Mouse (Mus musculus): Measurements from ENCODE around the gene Sergef. TPM values are rescaled to one million over a fixed set of nuclear protein-coding genes. Genes with fewer than 3 reads are reported as not detected.
"Not testable (repeated sequence)": the region's sequence is repeated elsewhere in the genome, so short reads cannot be mapped to it uniquely, and the experiment has no call there.

Gene Sergef
- polyA plus RNA-seq, 1 experiment from 2014 or later, result 13.4 TPM

DNA sequence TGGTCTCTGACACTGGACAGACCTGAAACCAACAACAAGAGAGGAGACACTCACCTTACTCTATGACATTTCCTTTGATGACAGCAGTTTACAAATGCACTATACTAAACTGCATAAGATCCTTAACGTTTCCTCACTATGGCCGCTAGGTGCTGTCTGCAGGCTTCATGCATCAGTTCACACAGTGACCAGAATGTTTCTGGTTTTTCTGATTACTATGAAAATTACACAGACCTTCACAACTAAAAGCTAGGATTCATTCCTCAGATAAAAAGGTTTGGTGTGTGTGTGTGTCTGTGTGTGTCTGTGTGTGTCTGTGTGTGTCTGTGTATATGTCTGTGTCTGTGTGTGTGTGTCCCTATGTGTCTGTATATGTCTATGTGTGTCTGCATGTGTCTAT lies 63.7 kb downstream of the Sergef start:
- H3K27me3 ChIP-seq, result no peaks in the 10 kb centered on the region
- DNase-seq (ENCODE audit: low read depth, low spot score) (no peak), ATAC-seq (no peak)
- in situ Hi-C loops (cut with MboI; ENCODE audit: low pct_unique_long_range_greater_than_20kb), result no loop called here
- POLR2A ChIA-PET, result interaction anchor here (0.6 kb wide), 1 partner anchor 118 kb away, joined by 3 read pairs; no protein-coding TSS in a partner anchor
- no peak for TF ChIP-seq CTCF (IDR thresholded peaks at IDR 0.05)
- CTCF ChIA-PET, result interaction anchor here (1.0 kb wide), 1 partner anchor 11 kb away, joined by 4 read pairs; no protein-coding TSS in a partner anchor

DNA sequence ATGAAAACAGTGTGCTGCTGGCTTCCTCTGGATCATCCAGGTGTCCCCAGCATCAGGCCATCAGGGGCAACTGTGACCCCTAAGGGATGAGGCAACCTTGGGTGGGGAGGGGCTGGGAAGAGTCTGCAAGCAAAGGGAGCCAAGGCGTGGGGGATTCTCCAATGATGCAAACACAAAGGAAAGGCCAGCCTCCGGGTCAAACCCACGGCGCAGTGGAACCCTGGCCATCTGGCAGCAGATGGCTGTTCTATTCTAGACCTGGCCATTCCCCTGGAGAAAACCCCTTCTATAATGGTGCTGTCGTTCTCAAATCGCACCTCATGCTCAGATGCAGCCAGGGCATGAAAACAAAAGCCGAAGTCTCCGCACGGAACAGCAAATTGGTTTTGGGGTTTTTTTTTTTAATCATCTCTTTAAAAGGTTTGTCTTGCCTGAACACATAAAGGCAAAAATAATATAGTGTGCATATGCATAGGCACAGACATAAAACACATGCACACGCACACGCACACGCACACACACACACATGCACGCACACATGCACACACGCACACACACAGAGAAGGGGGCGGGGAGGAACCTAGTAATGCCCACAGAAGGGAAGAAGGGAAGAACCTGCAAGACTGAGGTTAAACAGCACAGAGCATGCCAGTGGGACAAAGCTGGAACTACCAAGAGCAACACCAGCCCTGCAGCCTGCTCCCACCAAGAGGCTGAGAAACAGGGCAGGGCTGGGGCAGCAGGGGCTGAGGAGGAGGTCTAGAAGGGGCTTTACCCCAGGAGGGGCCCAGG lies 66.6 kb downstream of the Sergef start:
- no peaks in the 10 kb centered on the region for H3K27me3 ChIP-seq
- TF ChIP-seq CTCF (IDR thresholded peaks at IDR 0.05), result no peak
- POLR2A ChIA-PET, result interaction anchor here (0.6 kb wide), 1 partner anchor 183 kb away, joined by 4 read pairs; no protein-coding TSS in a partner anchor
- in situ Hi-C loops (cut with MboI; ENCODE audit: low pct_unique_long_range_greater_than_20kb), result no loop called here
- CTCF ChIA-PET, result no interaction called here
- DNase-seq (ENCODE audit: low read depth, low spot score), result no peak
- ATAC-seq, result no peak

DNA sequence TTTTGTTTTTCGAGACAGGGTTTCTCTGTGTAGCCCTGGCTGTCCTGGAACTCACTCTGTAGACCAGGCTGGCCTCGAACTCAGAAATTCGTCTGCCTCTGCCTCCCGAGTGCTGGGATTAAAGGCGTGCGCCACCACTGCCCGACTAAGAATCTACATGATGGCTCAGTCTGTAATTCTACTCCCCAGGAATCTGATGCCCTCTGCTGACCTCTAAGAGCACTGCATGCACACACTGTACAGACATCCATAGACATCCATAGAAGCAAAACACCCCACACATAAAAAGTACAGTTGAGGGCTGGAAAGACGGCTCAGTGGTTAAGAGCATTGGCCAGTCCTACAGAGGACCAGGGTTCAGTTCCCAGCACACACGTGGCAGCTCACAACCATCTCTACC lies 70.1 kb downstream of the Sergef start:
- DNase-seq (ENCODE audit: low read depth, low spot score); POLR2A ChIA-PET; ATAC-seq; H3K27me3 ChIP-seq: not testable (repeated sequence)
- in situ Hi-C loops (cut with MboI; ENCODE audit: low pct_unique_long_range_greater_than_20kb), result loop anchor here (10.0 kb wide), 1 partner anchor 175 kb away; the partner anchor contains the start of gene Kcnc1
- TF ChIP-seq CTCF (IDR thresholded peaks at IDR 0.05), result peak; percentile 58
- CTCF ChIA-PET, result interaction anchor here (1.1 to 1.3 kb wide), 2 partner anchors 10 to 177 kb away, joined by 4 to 5 read pairs; no protein-coding TSS in a partner anchor

DNA sequence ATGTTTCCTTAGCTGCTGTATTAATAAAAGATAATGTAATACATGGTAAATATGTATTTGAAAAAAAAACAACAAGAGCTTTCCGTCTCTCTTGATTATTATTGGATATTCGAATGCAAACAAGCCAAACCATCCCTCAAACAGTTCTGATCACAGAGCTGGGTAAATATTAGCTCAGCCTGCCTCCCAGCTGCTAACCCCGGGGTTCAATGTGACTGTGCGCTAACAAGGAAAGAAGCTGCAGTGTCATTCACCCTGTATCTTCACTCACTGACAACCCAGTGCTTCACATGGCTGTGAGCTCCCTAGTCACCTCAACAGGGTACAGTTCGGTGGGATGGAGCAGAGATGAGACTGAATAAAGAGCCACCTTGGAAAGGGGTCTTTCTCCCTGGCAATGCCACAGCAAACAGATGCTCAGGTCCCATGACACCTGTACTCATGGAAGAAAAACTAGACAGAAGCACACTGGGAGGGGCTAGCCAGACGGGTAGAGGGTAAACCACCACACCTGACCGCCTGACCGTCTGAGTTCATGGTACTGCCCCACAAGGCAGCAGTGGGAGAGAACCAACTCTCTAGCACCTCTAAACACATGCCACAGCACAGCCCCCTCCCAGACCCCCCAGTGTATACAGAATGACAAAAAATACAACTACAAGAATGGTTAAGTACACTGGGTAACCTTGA lies 73.1 kb downstream of the Sergef start:
- no peaks in the 10 kb centered on the region for H3K27me3 ChIP-seq
- no peak for DNase-seq (ENCODE audit: low read depth, low spot score)
- POLR2A ChIA-PET, result interaction anchor here (0.9 kb wide), 1 partner anchor 441 kb away, joined by 3 read pairs; no protein-coding TSS in a partner anchor
- no peak for ATAC-seq
- no peak for TF ChIP-seq CTCF (IDR thresholded peaks at IDR 0.05)
- CTCF ChIA-PET, result interaction anchor here (1.1 to 1.3 kb wide), 2 partner anchors 12 to 17 kb away, joined by 4 read pairs; no protein-coding TSS in a partner anchor
- in situ Hi-C loops (cut with MboI; ENCODE audit: low pct_unique_long_range_greater_than_20kb), result loop anchor here (10.0 kb wide), 1 partner anchor 172 kb away; the partner anchor contains the start of gene Kcnc1

DNA sequence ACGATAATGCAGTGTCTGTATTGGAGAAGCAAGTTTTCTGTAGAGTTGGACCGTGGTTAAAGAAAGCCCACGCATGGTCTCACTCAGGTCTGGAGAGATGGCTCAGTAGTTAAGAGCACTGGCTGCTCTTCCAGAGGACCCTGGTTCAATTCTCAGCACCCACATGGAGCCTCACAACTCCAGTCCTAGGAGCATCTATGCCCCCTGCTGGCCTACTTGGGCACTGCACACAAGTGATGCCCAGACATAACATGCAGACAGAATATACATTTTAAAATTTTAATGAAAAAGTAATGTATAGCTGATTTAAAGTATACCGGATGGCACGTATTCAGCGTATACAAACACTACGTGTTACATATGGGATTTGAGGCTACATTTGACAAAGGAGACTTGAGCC lies 74.2 kb downstream of the Sergef start:
- no peak for ATAC-seq
- ChIA-PET POLR2A (interaction anchor here (0.9 kb wide), 1 partner anchor 440 kb away, joined by 3 read pairs; no protein-coding TSS in a partner anchor), CTCF (interaction anchor here (1.1 kb wide), 1 partner anchor 13 kb away, joined by 4 read pairs; no protein-coding TSS in a partner anchor)
- H3K27me3 ChIP-seq, result no peaks in the 10 kb centered on the region
- DNase-seq (ENCODE audit: low read depth, low spot score), result no peak
- in situ Hi-C loops (cut with MboI; ENCODE audit: low pct_unique_long_range_greater_than_20kb), result loop anchor here (10.0 kb wide), 1 partner anchor 171 kb away; the partner anchor contains the start of gene Kcnc1
- TF ChIP-seq CTCF (IDR thresholded peaks at IDR 0.05), result peak; percentile 39

DNA sequence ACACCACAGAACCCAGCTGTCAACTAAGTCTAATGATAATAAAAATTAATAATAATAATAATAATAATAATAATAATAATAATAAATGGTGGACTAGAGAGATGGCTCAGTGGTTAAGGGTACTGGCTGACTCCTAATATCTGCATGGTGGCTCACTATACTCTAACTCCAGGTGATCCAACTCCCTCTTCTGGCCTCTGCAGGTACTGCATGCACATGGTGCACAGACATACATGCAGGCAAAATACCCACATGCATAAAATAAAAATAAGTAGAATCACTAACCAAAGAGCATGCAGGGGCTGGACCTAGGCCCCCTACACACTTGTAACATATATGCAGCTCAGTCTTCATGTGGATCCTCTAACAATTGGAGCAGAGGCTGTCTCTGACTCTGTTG lies 75.8 kb downstream of the Sergef start:
- no peak for DNase-seq (ENCODE audit: low read depth, low spot score)
- ATAC-seq, result no peak
- ChIA-PET CTCF (interaction anchor here (1.0 kb wide), 1 partner anchor 170 kb away, joined by 3 read pairs; no protein-coding TSS in a partner anchor), POLR2A (no interaction called here)
- no peak for TF ChIP-seq CTCF (IDR thresholded peaks at IDR 0.05)
- in situ Hi-C loops (cut with MboI; ENCODE audit: low pct_unique_long_range_greater_than_20kb), result loop anchor here (10.0 kb wide), 1 partner anchor 169 kb away; the partner anchor contains the start of gene Kcnc1
- H3K27me3 ChIP-seq, result no peaks in the 10 kb centered on the region

DNA sequence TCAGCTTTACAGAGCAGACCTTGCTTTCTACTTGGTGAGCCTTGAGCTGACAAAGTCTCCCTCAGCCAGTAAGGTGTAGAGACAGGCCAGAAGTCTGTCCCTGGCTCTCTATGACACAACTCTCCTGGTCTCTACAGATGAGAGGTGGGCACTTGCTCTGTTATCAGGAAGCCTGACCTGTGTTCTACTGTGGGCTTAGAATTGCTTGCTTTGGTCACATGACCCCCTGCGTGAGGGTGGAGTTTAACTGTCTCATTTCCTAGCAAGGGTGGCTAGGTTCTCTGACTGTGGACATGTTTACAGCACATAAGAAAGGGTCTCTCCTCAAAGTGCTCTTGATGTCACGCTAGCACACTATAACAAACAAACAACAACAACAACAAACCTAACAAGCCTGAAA lies 79.5 kb downstream of the Sergef start:
- H3K27me3 ChIP-seq, result no peaks in the 10 kb centered on the region
- TF ChIP-seq CTCF (IDR thresholded peaks at IDR 0.05), result no peak
- ATAC-seq (no peak), DNase-seq (ENCODE audit: low read depth, low spot score) (no peak)
- ChIA-PET CTCF (interaction anchor here (1.6 to 1.7 kb wide), 2 partner anchors 9 to 10 kb away, joined by 4 to 5 read pairs; no protein-coding TSS in a partner anchor), POLR2A (no interaction called here)
- in situ Hi-C loops (cut with MboI; ENCODE audit: low pct_unique_long_range_greater_than_20kb), result loop anchor here (10.0 kb wide), 1 partner anchor 165 kb away; the partner anchor contains the start of gene Kcnc1

DNA sequence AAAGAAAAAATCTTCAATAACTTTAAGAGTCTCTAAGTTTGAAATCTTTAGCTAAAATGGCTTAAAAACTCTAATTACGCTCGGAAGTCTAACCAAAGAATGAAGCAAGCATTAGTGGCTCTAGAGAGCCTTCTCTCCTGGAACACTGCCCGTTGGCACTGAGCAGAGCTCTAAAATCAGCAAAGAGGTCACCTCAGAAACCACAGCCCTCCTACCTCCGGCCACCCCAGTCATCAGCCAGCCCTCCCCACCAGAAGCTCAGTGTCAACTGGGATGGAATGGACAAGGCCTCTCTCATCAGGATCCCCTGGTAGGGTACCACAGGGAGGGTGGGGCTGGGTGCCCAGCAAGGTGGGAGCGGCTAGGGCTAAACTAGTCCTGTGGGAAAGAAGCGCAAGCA lies 80.0 kb downstream of the Sergef start:
- DNase-seq (ENCODE audit: low read depth, low spot score), result peak; percentile 54
- peak; percentile 75 for ATAC-seq
- ChIA-PET POLR2A (no interaction called here), CTCF (interaction anchor here (1.6 to 1.7 kb wide), 2 partner anchors 9 to 10 kb away, joined by 4 to 5 read pairs; no protein-coding TSS in a partner anchor)
- in situ Hi-C loops (cut with MboI; ENCODE audit: low pct_unique_long_range_greater_than_20kb), result loop anchor here (10.0 kb wide), 1 partner anchor 165 kb away; the partner anchor contains the start of gene Kcnc1
- no peak for TF ChIP-seq CTCF (IDR thresholded peaks at IDR 0.05)
- no peaks in the 10 kb centered on the region for H3K27me3 ChIP-seq

DNA sequence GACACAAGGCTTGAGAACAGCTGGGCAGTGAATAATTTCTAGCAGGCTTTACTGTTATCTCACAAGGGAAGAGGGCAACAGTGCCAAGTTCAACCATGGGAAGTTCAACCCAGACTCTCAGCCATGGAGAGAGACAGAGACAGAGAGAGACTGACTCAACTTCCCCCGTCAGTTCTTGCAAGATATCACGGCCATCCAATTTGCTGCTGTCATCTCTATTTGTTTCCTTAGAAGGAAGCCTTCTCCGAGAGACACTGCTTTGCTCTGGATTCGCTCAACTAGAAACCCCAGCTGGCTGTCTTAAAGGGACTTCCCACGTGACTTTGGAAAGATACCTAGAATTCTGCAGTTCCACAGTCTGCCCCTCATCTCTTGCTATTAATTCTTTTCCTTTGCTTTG lies 80.6 kb downstream of the Sergef start:
- no peak for TF ChIP-seq CTCF (IDR thresholded peaks at IDR 0.05)
- H3K27me3 ChIP-seq, result no peaks in the 10 kb centered on the region
- CTCF ChIA-PET, result interaction anchor here (1.6 to 1.7 kb wide), 2 partner anchors 8 to 11 kb away, joined by 4 to 5 read pairs; no protein-coding TSS in a partner anchor
- DNase-seq (ENCODE audit: low read depth, low spot score), result no peak
- in situ Hi-C loops (cut with MboI; ENCODE audit: low pct_unique_long_range_greater_than_20kb), result no loop called here
- POLR2A ChIA-PET, result no interaction called here
- ATAC-seq, result no peak

DNA sequence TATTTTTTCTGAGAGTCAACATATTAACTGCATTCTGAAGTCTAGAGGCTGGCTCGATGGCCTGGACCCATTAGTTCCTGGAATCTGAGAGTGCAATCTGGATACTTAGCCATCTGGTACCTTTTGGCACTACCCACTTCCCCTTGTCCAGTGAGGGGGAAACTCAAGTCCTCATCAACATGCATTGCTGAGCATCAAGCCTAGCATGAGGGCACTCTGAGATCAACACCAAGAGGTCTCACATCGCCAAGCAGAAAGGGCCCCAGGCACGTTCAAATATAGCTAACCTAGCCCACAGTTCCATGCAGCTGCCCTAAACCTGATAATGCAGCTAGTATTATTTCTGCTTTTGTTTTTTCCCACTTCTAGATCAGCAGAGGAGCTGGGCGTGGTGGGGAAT lies 81.6 kb downstream of the Sergef start:
- TF ChIP-seq CTCF (IDR thresholded peaks at IDR 0.05), result no peak
- CTCF ChIA-PET, result no interaction called here
- DNase-seq (ENCODE audit: low read depth, low spot score) (no peak), ATAC-seq (no peak)
- POLR2A ChIA-PET, result interaction anchor here (0.6 kb wide), 1 partner anchor 374 kb away, joined by 3 read pairs; no protein-coding TSS in a partner anchor
- no peaks in the 10 kb centered on the region for H3K27me3 ChIP-seq
- in situ Hi-C loops (cut with MboI; ENCODE audit: low pct_unique_long_range_greater_than_20kb), result no loop called here
